Mouse (Mus musculus) layer of hippocampus, adult 2 months (tissue): ENCODE results near the gene Gls. TPM values are rescaled to one million over a fixed set of nuclear protein-coding genes. Genes with fewer than 3 reads are reported as not detected.

ENCODE experiments used
- DNase-seq, 2 experiments: peaks; one replicate each; pipeline ENCODE4 v3.0.0; 2022; ENCODE audit warnings: low spot score in 2 of 2
- H3K27ac ChIP-seq: fragments of 200-600 bp; 2 replicates; pipeline ENCODE4 v1.8.1; 2022
- H3K4me3 ChIP-seq: fragments of 200-600 bp; 2 replicates; pipeline ENCODE4 v1.8.1; 2022; ENCODE audit warnings: mild to moderate bottlenecking
- CTCF ChIP-seq: fragments of 200-600 bp; conservative IDR thresholded peaks from 2 replicates; pipeline ENCODE4 v1.8.1; 2022; ENCODE audit warnings: antibody characterized with exemption, mild to moderate bottlenecking, moderate library complexity
- total RNA-seq, 2 experiments: library from RNA; stranded (reverse); gene quantifications; 2 replicates each; pipeline ENCODE4 v1.2.3; 2021

The Gls gene
- total RNA-seq, 2 experiments from 2014 or later = 391 to 398 TPM

- peak overlapping the region; percentile 75 for H3K27ac ChIP-seq
- DNase-seq = peak; percentile 57 to 67
- TF ChIP-seq CTCF = no peak
- no peak overlapping the region for H3K4me3 ChIP-seq
These were observed 27.5 kb upstream of the Gls start for GRCm38 (mm10) chr1:52260354-52261090.

DNA sequence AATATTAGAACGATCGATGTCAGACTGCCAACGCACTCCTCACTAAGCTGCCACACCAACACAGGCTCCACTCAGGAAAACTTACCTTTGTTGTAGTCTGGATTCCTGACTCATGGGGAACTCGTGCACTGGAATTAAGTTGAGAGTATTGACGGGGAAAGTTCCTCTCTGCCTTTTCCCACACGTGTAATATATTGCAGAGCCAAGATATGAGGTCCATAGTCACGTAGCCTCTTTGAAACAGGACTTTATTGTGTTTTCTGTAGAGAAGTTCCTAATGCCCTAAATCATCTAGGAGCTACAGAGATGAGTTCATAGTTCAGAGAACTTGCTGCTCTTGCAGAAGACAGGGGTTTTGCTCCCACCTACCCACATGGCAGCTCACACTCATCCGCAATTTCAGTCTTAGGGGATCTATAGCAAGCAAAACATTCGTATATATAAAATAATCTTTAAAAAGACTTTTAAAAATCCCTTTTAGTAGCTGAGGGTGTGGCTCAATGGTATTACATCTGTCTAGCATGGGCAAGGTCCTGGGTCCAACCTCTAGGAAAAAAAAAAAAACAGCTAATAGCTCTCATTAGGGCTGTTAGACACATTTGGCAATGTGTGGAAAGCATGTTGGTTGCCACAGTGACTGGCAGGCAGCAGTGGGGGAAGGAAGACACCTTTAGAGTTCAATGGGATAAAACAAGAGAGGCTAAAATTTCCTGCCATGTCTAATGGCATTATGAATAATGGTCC lies 25.1 kb upstream of the Gls start:
- H3K4me3 ChIP-seq = no peak overlapping the region
- H3K27ac ChIP-seq = no peak overlapping the region
- TF ChIP-seq CTCF = no peak
- no peak for DNase-seq

DNA sequence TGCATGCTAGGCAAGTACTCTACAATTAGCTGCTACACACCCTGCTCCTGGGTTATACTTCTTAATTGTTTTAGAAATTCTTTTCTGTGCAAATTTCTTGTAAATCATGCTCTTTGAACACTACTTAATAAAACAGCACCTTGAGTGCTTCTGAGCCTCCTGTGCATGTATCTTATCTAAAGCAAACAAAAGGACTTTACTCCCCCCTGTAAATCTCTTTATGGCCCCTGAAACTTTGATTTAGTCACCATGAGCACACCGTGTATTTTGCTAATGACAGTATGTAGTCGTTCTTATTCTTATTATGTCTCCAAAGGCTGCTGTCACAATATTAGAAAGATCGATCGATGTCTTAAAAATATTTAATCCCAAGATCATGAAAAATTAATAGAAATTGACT lies 23.9 kb upstream of the Gls start:
- Histone ChIP-seq H3K27ac (no peak overlapping the region), H3K4me3 (no peak overlapping the region)
- no peak for TF ChIP-seq CTCF
- no peak for DNase-seq

- no peak for DNase-seq
- H3K27ac ChIP-seq = no peak overlapping the region
- no peak overlapping the region for H3K4me3 ChIP-seq
- TF ChIP-seq CTCF = no peak
These were observed 23.2 kb upstream of the Gls start for GRCm38 (mm10) chr1:52256194-52256593.

GRCm38 (mm10) chr1:52254411-52254810 lies 21.4 kb upstream of the Gls start:
- H3K27ac ChIP-seq = no peak overlapping the region
- no peak for DNase-seq
- H3K4me3 ChIP-seq = no peak overlapping the region
- no peak for TF ChIP-seq CTCF

DNA sequence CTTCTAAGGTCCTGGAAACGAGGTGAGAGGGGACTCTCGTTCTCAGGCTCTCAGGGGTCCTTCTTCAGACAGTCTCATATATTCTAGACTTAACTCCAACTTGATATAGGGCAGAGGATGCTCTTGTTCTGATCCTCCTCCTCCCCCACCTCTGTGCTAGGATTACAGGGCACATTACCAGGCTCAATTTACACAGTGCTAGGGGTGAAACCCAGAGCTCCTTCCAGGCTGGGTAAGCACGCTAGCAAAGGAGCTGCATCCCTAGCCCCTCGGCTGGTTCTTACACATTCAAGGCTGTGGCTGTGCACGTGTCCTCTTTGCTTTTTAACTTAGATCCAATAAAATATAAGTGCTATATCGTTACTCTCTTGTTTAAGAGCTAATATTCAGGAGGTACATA lies 20.4 kb upstream of the Gls start:
- no peak for TF ChIP-seq CTCF
- Histone ChIP-seq H3K4me3 (no peak overlapping the region), H3K27ac (no peak overlapping the region)
- DNase-seq = no peak

GRCm38 (mm10) chr1:52252447-52252846 lies 19.4 kb upstream of the Gls start:
- H3K27ac ChIP-seq = no peak overlapping the region
- TF ChIP-seq CTCF = no peak
- DNase-seq = no peak
- no peak overlapping the region for H3K4me3 ChIP-seq

GRCm38 (mm10) chr1:52251038-52251735 lies 18.2 kb upstream of the Gls start:
- Histone ChIP-seq H3K27ac (no peak overlapping the region), H3K4me3 (no peak overlapping the region)
- DNase-seq = no peak
- no peak for TF ChIP-seq CTCF

DNA sequence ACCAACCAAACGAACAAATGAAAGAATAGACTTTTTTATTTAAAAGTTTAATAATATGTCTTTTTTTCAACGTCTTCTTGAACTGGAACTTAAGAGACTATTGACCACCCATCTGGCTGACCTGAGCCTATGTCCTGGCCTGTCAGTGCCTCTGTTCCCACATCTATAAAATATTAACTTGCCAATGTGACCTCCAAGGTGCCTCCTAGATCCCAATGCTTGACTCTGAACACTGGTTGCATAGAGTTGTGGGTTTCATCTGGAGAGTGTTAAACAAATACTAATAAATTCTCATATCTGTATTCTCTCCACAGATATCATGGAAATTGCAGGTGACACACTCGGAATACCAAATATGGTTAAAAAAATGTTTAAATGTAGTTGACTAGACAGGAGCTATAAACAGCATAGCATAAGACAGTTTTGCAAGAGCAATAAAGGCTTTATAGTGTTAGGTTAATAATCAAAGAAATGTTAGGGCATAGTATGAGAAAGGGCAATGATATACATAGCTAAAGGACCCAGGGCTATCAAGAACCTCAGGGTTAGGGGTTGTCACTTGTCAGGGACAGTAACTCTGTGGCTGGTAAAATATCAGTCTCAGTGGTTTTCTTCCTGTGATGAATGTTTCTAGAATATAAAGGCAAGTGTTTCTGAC lies 16.0 kb upstream of the Gls start:
- no peak for TF ChIP-seq CTCF
- H3K4me3 ChIP-seq = no peak overlapping the region
- DNase-seq = no peak

GRCm38 (mm10) chr1:52242270-52242669 lies 9.2 kb upstream of the Gls start:
- TF ChIP-seq CTCF = no peak

More for the DNA sequence above, 16.0 kb upstream of the Gls start:
- no peak overlapping the region for H3K27ac ChIP-seq

DNA sequence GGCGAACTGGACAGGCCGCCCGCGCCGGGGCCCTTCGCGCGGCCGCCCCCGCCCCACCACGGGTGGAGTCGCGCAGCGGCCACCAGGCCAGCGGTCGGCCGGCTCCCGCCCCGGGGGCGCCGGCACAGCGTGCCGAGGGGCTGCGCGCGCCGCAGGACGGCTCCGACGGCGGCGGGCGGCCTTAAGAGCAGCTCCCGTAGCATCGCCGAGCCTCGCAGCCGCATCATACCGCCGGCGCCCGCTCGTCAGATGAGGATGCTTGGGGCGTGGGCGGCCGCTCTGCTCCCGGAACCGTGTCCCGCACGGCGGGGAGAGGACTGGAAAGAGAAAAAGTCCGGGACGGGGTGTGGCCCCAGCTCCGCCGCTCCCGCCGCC lies 279 bp downstream of the Gls start:
- DNase-seq = no peak
- TF ChIP-seq CTCF = no peak
- peak overlapping the region; percentile 95 for H3K27ac ChIP-seq
- peak overlapping the region; percentile 93 for H3K4me3 ChIP-seq

More at GRCm38 (mm10) chr1:52242270-52242669, 9.2 kb upstream of the Gls start:
- no peak overlapping the region for H3K27ac ChIP-seq
- DNase-seq = no peak
- no peak overlapping the region for H3K4me3 ChIP-seq

DNA sequence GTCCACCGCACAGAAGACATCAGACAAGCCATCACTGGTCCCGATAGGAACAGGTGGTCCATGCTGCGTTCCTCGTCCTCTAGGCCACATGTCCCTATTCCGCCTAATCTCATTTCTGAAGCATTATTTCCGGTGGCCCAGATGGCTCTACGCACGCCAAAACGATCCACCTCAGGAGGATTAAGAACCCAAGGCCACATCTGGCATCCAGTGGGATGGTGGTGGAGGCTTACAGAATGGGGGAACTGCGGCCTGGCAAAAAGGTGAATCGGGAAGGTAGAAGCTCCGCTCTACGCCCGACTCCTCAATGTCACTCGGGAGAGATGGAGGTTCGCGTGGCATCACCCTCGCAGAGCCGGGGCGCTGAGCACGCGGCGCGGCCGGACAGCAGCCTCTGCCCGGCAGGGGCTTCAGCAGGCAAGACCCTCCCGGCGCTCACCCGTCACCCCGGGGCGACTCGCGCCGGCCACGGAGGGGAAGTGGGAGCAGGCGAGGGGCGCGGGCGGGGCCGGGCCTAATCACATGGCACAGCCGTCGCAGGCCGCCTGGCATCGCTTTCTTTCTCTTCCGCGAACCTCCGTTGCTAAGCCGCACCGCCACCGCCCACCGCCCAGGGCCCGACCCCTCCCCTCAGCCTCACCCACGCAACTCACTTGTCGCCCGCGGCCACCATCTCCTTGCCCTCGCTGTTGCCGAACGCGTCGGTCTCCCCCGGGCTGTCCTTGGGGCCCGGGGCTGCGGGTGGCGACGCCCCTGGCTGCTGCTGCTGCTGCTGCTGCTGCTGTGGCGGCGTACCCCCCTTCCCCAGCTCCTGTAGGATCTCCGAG lies 880 bp downstream of the Gls start:
- TF ChIP-seq CTCF = no peak
- peak overlapping the region; percentile 93 for H3K4me3 ChIP-seq
- H3K27ac ChIP-seq = peak overlapping the region; percentile 95
- peak; percentile 69 to 70 for DNase-seq
